Mouse (Mus musculus) ES-Bruce4 (cell line): ENCODE data around the gene Tmem38b. TPM values are rescaled to one million over a fixed set of nuclear protein-coding genes. Genes with fewer than 3 reads are reported as not detected.

Experiments
- H3K27ac ChIP-seq: 2 replicates; pipeline ENCODE4 v1.5.1; 2012; ENCODE audit warnings: low read length, inconsistent platforms; ENCODE audit not compliant: insufficient read depth
- H3K27me3 ChIP-seq: 2 replicates; pipeline ENCODE4 v1.6.1; 2012; ENCODE audit warnings: mild to moderate bottlenecking, low read length, inconsistent platforms; ENCODE audit not compliant: control insufficient read depth, poor library complexity, insufficient read depth, severe bottlenecking
- H3K36me3 ChIP-seq: 2 replicates; pipeline ENCODE4 v1.6.1; 2012; ENCODE audit warnings: inconsistent platforms, mild to moderate bottlenecking, low read length, moderate library complexity; ENCODE audit not compliant: control insufficient read depth, poor library complexity, insufficient read depth, severe bottlenecking
- H3K4me1 ChIP-seq: one replicate; pipeline ENCODE4 v1.8.1; 2011; ENCODE audit warnings: low read length; ENCODE audit not compliant: control insufficient read depth, insufficient read depth
- H3K4me3 ChIP-seq: 2 replicates; pipeline ENCODE4 v1.5.1; 2011; ENCODE audit warnings: low read depth, mild to moderate bottlenecking, low read length
- H3K9ac ChIP-seq: 2 replicates; pipeline ENCODE4 v1.6.1; 2012; ENCODE audit warnings: low read depth, mild to moderate bottlenecking, inconsistent platforms; ENCODE audit not compliant: poor library complexity, severe bottlenecking
- H3K9me3 ChIP-seq: replicated peaks from 2 replicates; pipeline ENCODE4 v1.6.1; 2012; ENCODE audit warnings: mild to moderate bottlenecking, low read length, inconsistent platforms; ENCODE audit not compliant: control insufficient read depth, poor library complexity, insufficient read depth, severe bottlenecking
- CTCF ChIP-seq: IDR thresholded peaks from one replicate; pipeline ENCODE4 v1.8.1; 2011; ENCODE audit warnings: low read depth, low read length
- EP300 ChIP-seq: IDR thresholded peaks from 2 replicates; pipeline ENCODE4 v1.6.1; 2011; ENCODE audit warnings: low read depth, low read length; ENCODE audit not compliant: insufficient read depth
- POLR2A ChIP-seq: IDR thresholded peaks from one replicate; pipeline ENCODE4 v1.8.1; 2011; ENCODE audit warnings: low read length; ENCODE audit not compliant: insufficient read depth
- polyA plus RNA-seq: library from polyadenylated mRNA; stranded (reverse); fragments of >200 nt; gene quantifications from 2 replicates; pipeline ENCODE4 v1.2.4, GENCODE M21; 2011; ENCODE audit warnings: low read depth; ENCODE audit not compliant: missing spikeins, insufficient read depth, insufficient read length

Gene Tmem38b
- polyA plus RNA-seq, 1 experiment = 24.7 TPM

GRCm38 (mm10) chr4:53862101-53862500, 36.3 kb downstream of the Tmem38b start:
- Histone ChIP-seq H3K4me3 (no peak overlapping the region), H3K27ac (no peak overlapping the region)
- no peak for TF ChIP-seq EP300
- no peak for TF ChIP-seq POLR2A
- no peak for TF ChIP-seq CTCF

GRCm38 (mm10) chr4:53864098-53864820, 38.4 kb downstream of the Tmem38b start:
- Histone ChIP-seq H3K36me3 (peaks cover 2% of the 10 kb centered on the region), H3K9me3 (no peaks in the 10 kb centered on the region; the same call in 1 of the 2 replicates), H3K4me3 (0 out of 2 replicates have a peak overlapping the region, but pooled peaks have one; percentile 4), H3K4me1 (no peaks in the 10 kb centered on the region), H3K27ac (0 out of 2 replicates have a peak overlapping the region, but pooled peaks have one; percentile 13), H3K27me3 (no peaks in the 10 kb centered on the region), H3K9ac (peak overlapping the region; percentile 29; the same call in 1 of the 2 replicates)
- TF ChIP-seq EP300 = no peak
- TF ChIP-seq POLR2A = peak; percentile 45
- no peak for TF ChIP-seq CTCF

More at GRCm38 (mm10) chr4:53862101-53862500, 36.3 kb downstream of the Tmem38b start:
- Histone ChIP-seq H3K36me3 (peaks cover 2% of the 10 kb centered on the region), H3K9ac (no peak overlapping the region), H3K27me3 (no peaks in the 10 kb centered on the region), H3K9me3 (no peaks in the 10 kb centered on the region), H3K4me1 (no peaks in the 10 kb centered on the region)

- Histone ChIP-seq H3K9ac (no peak overlapping the region), H3K27me3 (no peaks in the 10 kb centered on the region), H3K4me3 (no peak overlapping the region), H3K4me1 (no peaks in the 10 kb centered on the region), H3K27ac (no peak overlapping the region), H3K9me3 (no peaks in the 10 kb centered on the region; the same call in none of the 2 replicates), H3K36me3 (peaks cover 2% of the 10 kb centered on the region; the same call in 1 of the 2 replicates)
- TF ChIP-seq CTCF = no peak
- TF ChIP-seq POLR2A = no peak
- TF ChIP-seq EP300 = no peak
These were observed 40.6 kb downstream of the Tmem38b start for GRCm38 (mm10) chr4:53866459-53866858.

- Histone ChIP-seq H3K9ac (no peak overlapping the region), H3K27me3 (no peaks in the 10 kb centered on the region), H3K9me3 (no peaks in the 10 kb centered on the region), H3K27ac (no peak overlapping the region), H3K4me1 (no peaks in the 10 kb centered on the region), H3K4me3 (no peak overlapping the region), H3K36me3 (no peaks in the 10 kb centered on the region)
- no peak for TF ChIP-seq EP300
- TF ChIP-seq CTCF = no peak
These were observed 52.9 kb downstream of the Tmem38b start for GRCm38 (mm10) chr4:53878542-53879417.

- no peak overlapping the region for H3K4me3 ChIP-seq
- H3K27me3 ChIP-seq = no peaks in the 10 kb centered on the region
- H3K36me3 ChIP-seq = no peaks in the 10 kb centered on the region
- H3K9ac ChIP-seq = no peak overlapping the region
- H3K4me1 ChIP-seq = no peaks in the 10 kb centered on the region
- no peaks in the 10 kb centered on the region for H3K9me3 ChIP-seq
- TF ChIP-seq CTCF (no peak), POLR2A (no peak), EP300 (no peak)
- no peak overlapping the region for H3K27ac ChIP-seq
These were observed 57.3 kb downstream of the Tmem38b start for GRCm38 (mm10) chr4:53882921-53883682.
